Mouse (Mus musculus) adrenal gland (tissue): Measurements from ENCODE around the gene Lrrc23.

Experiments used
- intact Hi-C: fragments of 180-260 bp; cut with DNase I; formaldehyde crosslinking; loops from one replicate; pipeline ENCODE4 v1.15.1; 2025

The Lrrc23 gene

GRCm38 (mm10) chr6:124769101-124769765 is 10.3 kb downstream of the Lrrc23 start, which contains the start of gene Eno2:
Eno2 (minus strand) TSS chr6:124769673.
- intact Hi-C loops = no loop called here

DNA sequence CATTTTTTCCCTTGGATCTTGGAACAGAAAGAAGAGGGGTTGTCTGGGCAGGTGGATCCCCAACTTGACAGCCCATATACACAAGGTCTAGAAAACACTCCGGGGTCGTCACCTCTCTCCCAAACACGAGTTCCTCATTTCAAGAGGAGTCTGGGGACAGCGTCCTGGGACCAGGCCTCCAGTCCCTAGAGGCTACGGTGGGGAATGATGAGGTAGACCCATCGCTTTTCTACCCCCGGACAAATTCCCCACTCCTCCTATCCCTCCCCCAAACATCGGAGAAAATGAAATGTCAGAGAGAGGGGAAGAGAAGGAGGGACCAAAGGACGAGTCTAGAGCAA is 10.9 kb downstream of the Lrrc23 start:
- intact Hi-C loops = no loop called here

GRCm38 (mm10) chr6:124767920-124768703 is 11.4 kb downstream of the Lrrc23 start:
- intact Hi-C loops = no loop called here

GRCm38 (mm10) chr6:124767536-124767919 is 12.0 kb downstream of the Lrrc23 start:
- intact Hi-C loops = no loop called here

DNA sequence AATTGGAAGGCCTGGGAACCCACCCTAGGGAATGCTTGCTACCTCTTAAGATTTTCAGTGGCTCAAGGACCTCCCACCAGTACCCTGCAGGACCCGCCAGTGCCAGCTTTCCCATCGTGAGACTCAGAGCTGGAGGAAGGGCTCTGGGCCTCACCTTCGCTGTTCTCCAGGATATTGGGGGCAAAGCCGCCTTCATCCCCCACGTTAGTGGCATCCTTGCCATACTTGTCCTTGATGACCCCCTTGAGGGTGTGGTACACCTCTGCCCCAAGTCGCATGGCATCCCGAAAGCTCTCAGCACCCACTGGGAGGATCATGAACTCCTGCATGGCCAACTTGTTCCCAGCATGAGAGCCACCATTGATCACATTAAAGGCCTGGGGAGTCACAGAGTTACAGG is 13.6 kb downstream of the Lrrc23 start:
- intact Hi-C loops = no loop called here

DNA sequence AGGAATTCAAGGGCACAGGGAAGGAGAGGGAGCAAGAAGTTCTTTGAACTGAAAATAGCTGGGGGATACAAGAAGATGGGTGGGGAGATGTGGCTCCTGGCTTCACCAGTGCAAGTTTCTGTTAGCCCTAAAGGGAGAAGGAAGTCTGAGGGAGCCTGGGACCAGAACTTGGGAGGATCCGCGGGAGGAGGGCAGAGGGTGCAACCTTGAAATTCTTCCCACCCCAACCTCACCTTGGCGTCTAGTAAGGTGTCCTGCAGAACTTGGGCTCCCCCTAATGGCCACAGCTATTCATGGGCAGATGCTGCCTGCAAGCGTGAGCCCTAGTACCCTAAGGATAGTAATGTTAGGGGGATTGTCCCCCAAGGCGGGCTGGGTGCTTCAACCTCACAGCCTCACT is 20.3 kb downstream of the Lrrc23 start:
- intact Hi-C loops = loop anchor here (2.0 to 5.0 kb wide), 2 partner anchors 47 to 118 kb away; partner anchors contain the start of genes Emg1 and Phb2

DNA sequence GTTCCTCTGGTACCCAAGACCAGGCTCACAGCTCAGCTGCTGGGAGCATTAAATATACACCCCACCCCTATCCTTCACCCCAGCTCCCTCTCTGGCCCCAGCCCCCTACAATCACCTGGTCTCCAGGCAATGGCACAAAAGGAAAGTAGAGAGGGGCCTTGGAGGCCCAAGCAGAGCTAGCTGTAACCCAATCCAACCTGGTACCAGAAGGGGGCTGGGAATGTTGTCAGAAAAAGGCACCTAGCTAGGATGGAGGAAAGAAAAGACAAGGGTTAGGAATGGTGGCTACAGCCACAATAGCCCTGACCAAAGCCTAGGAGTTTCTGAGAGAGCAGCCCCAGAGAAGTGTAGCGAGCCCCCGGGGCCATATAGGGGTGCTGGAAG is 20.7 kb downstream of the Lrrc23 start:
- intact Hi-C loops = loop anchor here (2.0 to 5.0 kb wide), 2 partner anchors 47 to 118 kb away; partner anchors contain the start of genes Emg1 and Phb2

- intact Hi-C loops = loop anchor here (2.0 to 5.0 kb wide), 2 partner anchors 46 to 117 kb away; partner anchors contain the start of genes Emg1 and Phb2
Observed at GRCm38 (mm10) chr6:124757909-124758848, 21.3 kb downstream of the Lrrc23 start.

- intact Hi-C loops = loop anchor here (5.0 kb wide), 1 partner anchor 45 kb away; the partner anchor contains the start of genes Emg1 and Phb2
Observed at GRCm38 (mm10) chr6:124757351-124757880, 22.1 kb downstream of the Lrrc23 start.

- intact Hi-C loops = loop anchor here (5.0 kb wide), 1 partner anchor 44 kb away; the partner anchor contains the start of genes Emg1 and Phb2
Observed at GRCm38 (mm10) chr6:124756652-124757350, 22.7 kb downstream of the Lrrc23 start.

DNA sequence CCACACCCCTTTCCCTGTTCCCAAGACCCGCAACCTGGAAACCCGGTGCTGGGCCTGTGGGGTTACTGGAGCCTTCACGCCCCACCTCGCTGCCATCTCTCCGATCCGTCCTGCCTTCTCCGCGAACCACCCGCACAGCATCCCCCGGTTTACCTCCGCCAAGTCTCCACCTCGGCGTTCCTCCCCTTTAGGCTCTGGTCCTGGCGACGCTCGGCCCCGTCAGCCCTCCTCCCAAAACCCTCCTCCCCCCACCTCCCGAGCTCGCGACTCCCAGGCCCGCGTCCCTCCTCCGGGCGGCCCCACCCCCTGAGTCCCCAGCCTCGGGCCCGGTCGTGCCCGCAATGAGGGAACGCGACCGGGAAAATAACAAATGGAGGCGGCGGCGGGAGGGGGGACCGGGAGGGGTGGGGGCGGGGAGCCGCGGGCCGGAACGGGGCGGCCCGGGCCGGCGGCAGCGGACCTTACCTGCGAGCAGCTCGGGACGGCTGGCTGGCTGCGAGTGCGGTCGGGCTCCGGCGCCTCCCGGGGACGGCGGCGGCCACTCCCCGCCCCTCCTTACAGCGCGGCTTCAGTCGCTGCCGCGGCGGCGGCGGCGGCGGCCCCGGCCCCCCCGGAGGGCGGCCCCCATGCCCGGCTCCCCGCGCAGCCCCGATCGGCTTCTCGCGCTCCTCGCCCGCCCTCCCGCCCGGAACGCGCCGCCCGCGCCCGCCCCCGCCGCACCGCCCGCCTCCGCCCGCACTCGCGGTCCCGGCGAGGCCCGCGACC is 23.5 kb downstream of the Lrrc23 start, which contains the start of the genes Gm45234 and Atn1:
Gene Gm45234, minus strand, starts transcription at position 191 of the 765 bp plus-strand sequence.
Gene Atn1, minus strand, starts transcription at position 694 of the 765 bp plus-strand sequence.
- intact Hi-C loops = loop anchor here (5.0 kb wide), 1 partner anchor 44 kb away; the partner anchor contains the start of genes Emg1 and Phb2

GRCm38 (mm10) chr6:124755306-124755705 is 24.2 kb downstream of the Lrrc23 start:
- intact Hi-C loops = loop anchor here (5.0 kb wide), 1 partner anchor 43 kb away; the partner anchor contains the start of genes Emg1 and Phb2

- intact Hi-C loops = no loop called here
Observed at GRCm38 (mm10) chr6:124753861-124754260, 25.7 kb downstream of the Lrrc23 start.

- intact Hi-C loops = no loop called here
Observed at GRCm38 (mm10) chr6:124750405-124750804, 29.1 kb downstream of the Lrrc23 start.

DNA sequence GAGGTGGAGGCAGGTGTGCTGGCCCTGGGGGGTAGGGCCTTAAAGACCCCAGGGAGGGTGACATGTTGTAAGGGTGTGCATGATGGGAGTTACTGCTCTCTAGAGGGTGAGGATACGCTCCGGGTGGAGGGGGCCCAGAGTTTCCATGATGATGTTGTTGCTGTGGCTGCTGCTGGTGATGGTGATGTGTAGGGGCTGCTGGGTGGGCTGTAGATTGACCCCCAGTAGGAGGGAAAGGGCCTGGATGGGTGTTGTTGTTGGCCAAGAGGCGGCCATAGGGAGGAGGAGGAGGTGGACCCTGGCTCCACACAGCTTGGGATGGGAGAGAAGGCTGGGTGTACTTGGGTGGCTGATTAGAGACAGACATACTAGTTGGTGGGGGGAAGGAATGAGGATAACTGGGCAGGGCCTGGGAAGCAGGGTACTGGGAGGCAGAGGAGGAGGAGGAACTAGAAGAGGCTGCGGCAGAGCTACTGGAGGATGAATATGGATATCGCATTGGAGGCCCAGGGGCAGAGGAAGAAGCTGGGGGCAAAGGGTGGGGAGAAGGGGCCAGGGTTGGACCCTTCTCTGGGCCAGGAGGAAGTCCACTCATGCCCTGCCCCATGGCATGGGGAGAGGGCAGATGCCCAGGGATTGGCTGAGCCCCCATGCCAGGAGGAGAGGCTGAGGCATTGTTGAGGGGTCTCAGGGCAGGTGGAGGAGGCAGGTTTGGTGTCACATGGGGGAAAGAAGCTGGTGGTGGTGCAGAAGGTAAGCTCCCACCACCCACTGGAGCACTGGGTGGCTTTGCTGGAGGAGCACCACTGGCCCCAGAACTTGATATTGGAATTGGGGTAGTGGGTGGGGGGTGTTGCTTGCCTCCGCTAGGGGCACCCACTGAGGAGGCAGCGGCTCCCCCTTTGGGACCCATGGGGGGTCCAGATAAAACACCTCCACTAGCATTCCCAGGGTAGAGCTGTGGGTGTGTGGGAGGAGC is 32.6 kb downstream of the Lrrc23 start:
- intact Hi-C loops = no loop called here

- intact Hi-C loops = no loop called here
Observed at GRCm38 (mm10) chr6:124746296-124746605, 33.3 kb downstream of the Lrrc23 start.

- intact Hi-C loops = no loop called here
Observed at GRCm38 (mm10) chr6:124745490-124746295, 33.8 kb downstream of the Lrrc23 start.
